Mouse (Mus musculus): ENCODE measurements around the gene Ptcd1.
"Not testable (repeated sequence)": the region's sequence is repeated elsewhere in the genome, so short reads cannot be mapped to it uniquely, and the experiment has no call there.

The Ptcd1 gene

GRCm38 (mm10) chr5:145166536-145167305 lies at the start of gene Ptcd1, which contains the start of gene Cpsf4:
TSS of gene Ptcd1 (minus strand) at chr5:145167108.
TSS of gene Cpsf4 (plus strand) at chr5:145167213.
- Histone ChIP-seq H3K36me3 (ENCODE audit: control insufficient read depth, insufficient read depth, low read length, poor library complexity, severe bottlenecking) (peaks cover 2% of the 10 kb centered on the region; the same call in 1 of the 2 replicates), H3K27me3 (ENCODE audit: control insufficient read depth, insufficient read depth, low read length, poor library complexity, severe bottlenecking) (no peaks in the 10 kb centered on the region)
- peak; percentile 98 for DNase-seq (ENCODE audit: low read depth, low spot score)

GRCm38 (mm10) chr5:145214679-145215078 lies 47.8 kb upstream of the Ptcd1 start:
- no peak for DNase-seq (ENCODE audit: low read depth, low spot score)
- Histone ChIP-seq H3K27me3 (ENCODE audit: control insufficient read depth, insufficient read depth, low read length, poor library complexity, severe bottlenecking) (no peaks in the 10 kb centered on the region), H3K36me3 (ENCODE audit: control insufficient read depth, insufficient read depth, low read length, poor library complexity, severe bottlenecking) (no peaks in the 10 kb centered on the region)

- Histone ChIP-seq H3K36me3 (ENCODE audit: control insufficient read depth, insufficient read depth, low read length, poor library complexity, severe bottlenecking) (no peaks in the 10 kb centered on the region), H3K27me3 (ENCODE audit: control insufficient read depth, insufficient read depth, low read length, poor library complexity, severe bottlenecking) (no peaks in the 10 kb centered on the region)
- no peak for DNase-seq (ENCODE audit: low read depth, low spot score)
These were observed 46.6 kb upstream of the Ptcd1 start for GRCm38 (mm10) chr5:145213505-145213904.

GRCm38 (mm10) chr5:145212216-145212615 lies 45.3 kb upstream of the Ptcd1 start:
- no peak for DNase-seq (ENCODE audit: low read depth, low spot score)
- H3K27me3 ChIP-seq (ENCODE audit: control insufficient read depth, insufficient read depth, low read length, poor library complexity, severe bottlenecking), result no peaks in the 10 kb centered on the region
- H3K36me3 ChIP-seq (ENCODE audit: control insufficient read depth, insufficient read depth, low read length, poor library complexity, severe bottlenecking), result no peaks in the 10 kb centered on the region

DNA sequence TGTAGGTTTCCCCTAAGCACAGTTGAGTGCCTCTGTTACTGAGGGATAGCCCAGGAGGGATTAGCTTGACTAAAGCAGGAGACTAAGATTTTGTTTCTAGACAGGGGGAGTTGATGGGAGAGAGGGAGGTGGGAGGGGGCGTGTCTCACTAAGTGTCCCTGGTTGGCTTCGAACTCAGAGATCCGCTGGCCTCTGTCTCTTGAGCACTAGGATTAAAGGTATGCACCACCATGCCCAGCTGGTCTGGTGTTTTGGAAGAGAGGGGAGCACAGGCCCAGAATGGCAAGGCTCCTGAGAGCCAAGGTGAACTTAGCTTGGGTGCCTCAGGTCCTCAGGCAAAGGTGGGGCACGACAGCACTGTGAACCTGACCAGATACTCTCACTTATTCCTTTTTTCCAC lies 44.4 kb upstream of the Ptcd1 start:
- Histone ChIP-seq H3K36me3 (ENCODE audit: control insufficient read depth, insufficient read depth, low read length, poor library complexity, severe bottlenecking) (no peaks in the 10 kb centered on the region), H3K27me3 (ENCODE audit: control insufficient read depth, insufficient read depth, low read length, poor library complexity, severe bottlenecking) (no peaks in the 10 kb centered on the region)
- DNase-seq (ENCODE audit: low read depth, low spot score), result no peak

DNA sequence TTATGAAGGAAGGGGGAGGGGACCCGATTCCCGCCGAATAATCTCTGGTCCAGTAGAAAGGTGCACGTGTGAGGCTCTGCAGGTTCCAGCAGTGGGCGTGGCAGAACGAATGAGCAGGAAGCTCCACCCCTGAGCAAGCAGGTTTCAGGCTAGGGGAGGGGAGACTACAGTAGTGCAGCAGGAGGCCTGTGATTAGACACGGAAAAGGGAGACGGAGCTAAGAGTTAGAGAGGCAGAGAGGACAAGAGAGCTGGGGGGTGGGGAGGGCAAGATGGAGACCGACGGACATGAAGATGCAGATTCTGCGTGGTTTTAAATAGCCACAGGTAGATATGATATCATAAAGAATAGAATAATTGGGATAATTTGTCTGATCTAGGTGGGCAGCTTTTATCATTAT lies 41.5 kb upstream of the Ptcd1 start:
- not testable (repeated sequence) for H3K36me3 ChIP-seq (ENCODE audit: control insufficient read depth, insufficient read depth, low read length, poor library complexity, severe bottlenecking); H3K27me3 ChIP-seq (ENCODE audit: control insufficient read depth, insufficient read depth, low read length, poor library complexity, severe bottlenecking); DNase-seq (ENCODE audit: low read depth, low spot score)

DNA sequence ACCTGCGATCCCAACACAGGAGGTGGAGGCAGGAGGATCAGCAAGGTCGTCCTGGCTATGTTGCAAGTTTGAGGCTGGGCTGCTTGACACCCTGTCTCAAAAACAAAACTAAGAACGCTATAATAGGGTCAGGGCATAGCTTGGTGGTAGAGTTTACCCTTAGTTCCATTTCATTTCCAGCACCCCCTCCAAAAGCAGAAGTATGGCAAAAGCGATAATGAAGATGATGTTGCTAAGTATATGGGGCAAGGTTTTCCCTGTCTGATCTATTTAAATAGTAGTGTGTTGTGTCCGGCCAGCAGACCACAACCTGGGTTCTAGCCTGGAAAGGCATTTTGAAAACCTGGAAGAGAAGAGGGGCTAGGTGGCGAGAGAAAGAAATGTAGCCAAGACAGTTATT lies 41.0 kb upstream of the Ptcd1 start:
- no peak for DNase-seq (ENCODE audit: low read depth, low spot score)
- Histone ChIP-seq H3K36me3 (ENCODE audit: control insufficient read depth, insufficient read depth, low read length, poor library complexity, severe bottlenecking) (no peaks in the 10 kb centered on the region), H3K27me3 (ENCODE audit: control insufficient read depth, insufficient read depth, low read length, poor library complexity, severe bottlenecking) (no peaks in the 10 kb centered on the region)

- no peak for DNase-seq (ENCODE audit: low read depth, low spot score)
- Histone ChIP-seq H3K27me3 (ENCODE audit: control insufficient read depth, insufficient read depth, low read length, poor library complexity, severe bottlenecking) (no peaks in the 10 kb centered on the region), H3K36me3 (ENCODE audit: control insufficient read depth, insufficient read depth, low read length, poor library complexity, severe bottlenecking) (no peaks in the 10 kb centered on the region)
These were observed 40.5 kb upstream of the Ptcd1 start for GRCm38 (mm10) chr5:145207385-145207784.

- DNase-seq (ENCODE audit: low read depth, low spot score), result no peak
- no peaks in the 10 kb centered on the region for H3K27me3 ChIP-seq (ENCODE audit: control insufficient read depth, insufficient read depth, low read length, poor library complexity, severe bottlenecking)
- no peaks in the 10 kb centered on the region for H3K36me3 ChIP-seq (ENCODE audit: control insufficient read depth, insufficient read depth, low read length, poor library complexity, severe bottlenecking)
These were observed 38.1 kb upstream of the Ptcd1 start for GRCm38 (mm10) chr5:145205041-145205440.

DNA sequence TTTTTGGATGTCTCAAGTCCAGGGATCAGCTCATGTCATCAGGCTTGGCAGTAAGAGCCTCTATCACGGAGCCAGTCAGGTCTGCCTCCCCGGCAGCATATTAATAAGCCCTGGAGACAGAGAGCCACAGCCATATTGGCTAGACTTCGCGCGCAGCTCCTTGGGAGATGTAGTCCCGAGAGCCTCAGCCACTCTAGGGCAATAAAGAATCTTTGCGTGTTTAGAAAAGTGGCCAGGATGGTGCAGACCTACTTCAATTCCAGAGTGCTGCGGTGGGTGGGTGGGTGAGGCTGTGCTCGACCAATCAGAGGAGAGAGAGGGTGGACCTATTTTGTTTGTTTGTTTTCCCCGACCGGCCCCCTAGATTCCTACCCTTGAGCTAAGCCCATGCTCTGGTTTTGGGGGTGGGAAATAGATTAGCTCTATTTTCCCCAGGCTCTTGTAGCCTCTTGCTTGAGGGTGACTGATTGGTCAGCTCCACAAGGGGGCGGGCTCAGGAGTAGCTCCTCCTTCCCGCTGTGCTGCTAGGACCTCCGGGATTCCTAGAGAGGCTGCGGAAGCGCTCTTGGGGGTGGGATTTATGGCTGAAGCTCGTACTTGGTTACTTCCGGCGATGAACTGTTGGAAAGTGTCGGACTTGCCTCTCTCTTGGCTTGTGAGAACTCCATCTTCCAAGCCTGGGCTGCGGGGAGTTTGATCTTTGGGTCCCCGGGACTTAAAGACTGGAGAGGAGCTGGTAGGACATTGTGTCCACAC lies 37.2 kb upstream of the Ptcd1 start, which contains the start of gene Zkscan5:
Zkscan5 (plus strand) TSS at position 627 of the 756 bp plus-strand sequence.
- Histone ChIP-seq H3K27me3 (ENCODE audit: control insufficient read depth, insufficient read depth, low read length, poor library complexity, severe bottlenecking) (no peaks in the 10 kb centered on the region), H3K36me3 (ENCODE audit: control insufficient read depth, insufficient read depth, low read length, poor library complexity, severe bottlenecking) (no peaks in the 10 kb centered on the region)
- DNase-seq (ENCODE audit: low read depth, low spot score), result peak; percentile 97

GRCm38 (mm10) chr5:145202446-145202845 lies 35.5 kb upstream of the Ptcd1 start:
- DNase-seq (ENCODE audit: low read depth, low spot score), result no peak
- Histone ChIP-seq H3K27me3 (ENCODE audit: control insufficient read depth, insufficient read depth, low read length, poor library complexity, severe bottlenecking) (no peaks in the 10 kb centered on the region), H3K36me3 (ENCODE audit: control insufficient read depth, insufficient read depth, low read length, poor library complexity, severe bottlenecking) (no peaks in the 10 kb centered on the region; the same call in 1 of the 2 replicates)

- Histone ChIP-seq H3K27me3 (ENCODE audit: control insufficient read depth, insufficient read depth, low read length, poor library complexity, severe bottlenecking) (no peaks in the 10 kb centered on the region), H3K36me3 (ENCODE audit: control insufficient read depth, insufficient read depth, low read length, poor library complexity, severe bottlenecking) (no peaks in the 10 kb centered on the region; the same call in 1 of the 2 replicates)
- DNase-seq (ENCODE audit: low read depth, low spot score), result peak; percentile 95
These were observed 34.5 kb upstream of the Ptcd1 start, which contains the start of gene Zkscan14 for GRCm38 (mm10) chr5:145201321-145201991. TSS of gene Zkscan14 (minus strand) at chr5:145201868.

DNA sequence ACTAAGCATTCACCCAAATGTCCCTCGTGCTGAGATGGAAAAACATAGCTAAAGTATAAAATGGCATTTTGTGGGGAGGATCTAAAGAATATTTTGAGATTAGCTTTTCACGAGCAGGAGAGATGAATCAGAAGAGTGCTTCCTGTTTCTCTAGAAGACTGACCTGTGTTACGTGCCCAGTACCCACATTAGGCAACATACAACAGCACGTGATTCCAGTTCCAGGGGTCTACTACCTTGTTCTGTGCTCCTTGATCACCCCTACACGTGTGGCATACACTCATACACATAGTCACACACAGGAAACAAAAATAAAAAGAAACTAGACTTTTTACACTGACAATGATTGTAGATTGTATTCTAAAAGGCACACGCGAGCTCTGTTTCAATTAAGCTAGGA lies 33.5 kb upstream of the Ptcd1 start:
- H3K27me3 ChIP-seq (ENCODE audit: control insufficient read depth, insufficient read depth, low read length, poor library complexity, severe bottlenecking), result no peaks in the 10 kb centered on the region
- no peak for DNase-seq (ENCODE audit: low read depth, low spot score)

DNA sequence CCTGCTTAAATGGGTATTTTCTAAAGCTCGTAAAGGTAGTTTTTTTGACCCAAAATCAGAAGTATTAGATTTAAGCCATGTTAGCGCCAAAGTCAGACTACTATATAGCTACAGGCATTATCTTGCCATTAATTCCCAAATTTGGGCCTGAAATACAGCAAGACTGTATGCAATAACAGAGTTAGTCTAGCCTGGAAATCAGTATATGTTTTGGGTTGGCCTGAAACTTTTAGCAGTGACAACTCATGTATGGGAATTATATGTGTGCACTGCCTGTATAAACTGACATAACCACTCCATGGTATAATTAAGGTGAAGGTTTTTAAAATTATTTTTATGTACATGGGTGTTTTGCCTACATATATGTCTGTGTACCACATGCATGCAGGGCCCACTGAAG lies 25.1 kb upstream of the Ptcd1 start, which contains the start of gene Atp5j2:
Atp5j2 (minus strand) TSS at position 101 of the 400 bp plus-strand sequence.
- no peaks in the 10 kb centered on the region for H3K27me3 ChIP-seq (ENCODE audit: control insufficient read depth, insufficient read depth, low read length, poor library complexity, severe bottlenecking)
- peaks cover 4% of the 10 kb centered on the region for H3K36me3 ChIP-seq (ENCODE audit: control insufficient read depth, insufficient read depth, low read length, poor library complexity, severe bottlenecking)
- DNase-seq (ENCODE audit: low read depth, low spot score), result no peak

More for the DNA sequence above, 33.5 kb upstream of the Ptcd1 start:
- no peaks in the 10 kb centered on the region; the same call in 1 of the 2 replicates for H3K36me3 ChIP-seq (ENCODE audit: control insufficient read depth, insufficient read depth, low read length, poor library complexity, severe bottlenecking)

Measured in splenic B cell, adult 2 months (primary cell).